Mouse (Mus musculus): ENCODE data around the gene Dnaja2. TPM values are rescaled to one million over a fixed set of nuclear protein-coding genes. Genes with fewer than 3 reads are reported as not detected.

Dnaja2 gene
- total and polyA plus RNA-seq, 3 experiments = 150 to 471 (median 227) TPM

- DNase-seq (ENCODE audit: extremely low read depth) = peak; percentile 42
- H3K4me1 ChIP-seq (ENCODE audit: control insufficient read depth in 1 of 2, insufficient read depth in 2 of 2) = peaks cover 0 to 19% of the 10 kb centered on the region in 2 experiments; a peak in 2 of 4 replicates
- no peaks in the 10 kb centered on the region for H3K9me3 ChIP-seq (replicated peaks; ENCODE audit: low read length)
- H3K79me2 ChIP-seq (replicated peaks; ENCODE audit: control insufficient read depth, extremely low read depth, insufficient read depth, poor library complexity, severe bottlenecking) = no peaks in the 10 kb centered on the region
- no peak overlapping the region for H3K4me3 ChIP-seq (replicated peaks in 1 of 3; ENCODE audit: low read depth in 2 of 3, low read length in 2 of 3, poor library complexity in 1 of 3)
- no peaks in the 10 kb centered on the region for H3K36me3 ChIP-seq (replicated peaks in 1 of 2; ENCODE audit: control insufficient read depth in 1 of 2, insufficient read depth in 1 of 2, low read length in 1 of 2)
- H3K27ac ChIP-seq (ENCODE audit: insufficient read depth, low read depth) = no peak overlapping the region
- H3K4me2 ChIP-seq (ENCODE audit: insufficient read depth, low read depth, poor library complexity, severe bottlenecking) = peak overlapping the region; percentile 31
- in situ Hi-C loops (cut with MboI; ENCODE audit: low pct_ligation_motif_present, low pct_unique_long_range_greater_than_20kb, low sequenced_read_pairs) (no loop called here), dilution Hi-C loops (cut with MboI; ENCODE audit: extremely low pct_ligation_motif_present, extremely low pct_unique_long_range_greater_than_20kb, low sequenced_read_pairs) (no loop called here)
- no peaks in the 10 kb centered on the region for H3K27me3 ChIP-seq (replicated peaks)
- H3K9ac ChIP-seq (ENCODE audit: insufficient read depth, low read depth) = peak overlapping the region; percentile 44; the same call in 1 of the 2 replicates
- TF ChIP-seq MYC (IDR thresholded peaks at IDR 0.05; ENCODE audit: low read depth, low read length) = peak; percentile 47; the same call in 1 of the 2 replicates
- TF ChIP-seq MAZ (IDR thresholded peaks at IDR 0.05; ENCODE audit: low read depth, low read length) = no peak
- no peak for TF ChIP-seq CHD1 (IDR thresholded peaks at IDR 0.05; ENCODE audit: low read depth, low read length)
- 0 out of 2 replicates have a peak, but pooled peaks have one; percentile 16 for TF ChIP-seq ELF1 (IDR thresholded peaks at IDR 0.05; ENCODE audit: low read depth, low read length)
- TF ChIP-seq MAFK (IDR thresholded peaks at IDR 0.05; ENCODE audit: insufficient replicate concordance, low read length) = no peak
- TF ChIP-seq JUND (conservative IDR thresholded peaks at IDR 0.05; ENCODE audit: low read depth, low read length) = peak; percentile 51; the same call in 1 of the 2 replicates
- TF ChIP-seq TBP (conservative IDR thresholded peaks at IDR 0.05; ENCODE audit: low read depth, low read length) = 0 out of 2 replicates have a peak, but pooled peaks have one; percentile 40
Observed at GRCm38 (mm10) chr8:85570466-85570865, 15.3 kb upstream of the Dnaja2 start.

DNA sequence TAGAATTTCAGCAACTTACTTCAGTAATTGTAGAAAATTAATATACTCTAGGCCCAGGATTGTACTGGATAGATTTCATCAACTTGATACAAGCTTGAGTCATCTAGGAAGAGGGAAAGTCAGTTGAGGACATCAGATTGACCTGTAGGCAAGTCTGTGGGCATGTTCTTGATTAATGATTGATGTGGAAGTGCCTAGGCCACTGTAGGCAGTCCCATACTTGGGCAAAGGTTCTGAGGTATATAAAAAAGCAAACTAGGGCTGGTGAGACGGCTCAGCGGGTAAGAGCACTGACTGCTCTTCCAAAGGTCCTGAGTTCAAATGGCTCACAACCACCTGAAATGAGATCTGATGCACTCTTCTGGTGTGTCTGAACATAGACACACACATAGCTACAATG is 12.7 kb upstream of the Dnaja2 start:
- no peak for DNase-seq (ENCODE audit: extremely low read depth)
- TF ChIP-seq ETS1 (conservative IDR thresholded peaks at IDR 0.05; ENCODE audit: low read depth, low read length) (no peak), CTCF (conservative IDR thresholded peaks at IDR 0.05 in 1 of 2, IDR thresholded peaks at IDR 0.05 in 1 of 2; ENCODE audit: low read depth in 2 of 2, low read length in 2 of 2) (no peak), USF2 (conservative IDR thresholded peaks at IDR 0.05; ENCODE audit: low read depth, low read length) (no peak), UBTF (IDR thresholded peaks at IDR 0.05; ENCODE audit: low read depth, low read length) (no peak), TCF12 (IDR thresholded peaks at IDR 0.05; ENCODE audit: low read depth, low read length) (no peak), MYC (IDR thresholded peaks at IDR 0.05; ENCODE audit: low read depth, low read length) (no peak), ZKSCAN1 (IDR thresholded peaks at IDR 0.05; ENCODE audit: borderline replicate concordance, low read depth, low read length) (no peak), EP300 (IDR thresholded peaks at IDR 0.05; ENCODE audit: low read length) (no peak)
- dilution Hi-C loops (cut with MboI; ENCODE audit: extremely low pct_ligation_motif_present, extremely low pct_unique_long_range_greater_than_20kb, low sequenced_read_pairs) (no loop called here), in situ Hi-C loops (cut with MboI; ENCODE audit: low pct_ligation_motif_present, low pct_unique_long_range_greater_than_20kb, low sequenced_read_pairs) (no loop called here)
- Histone ChIP-seq H3K4me3 (replicated peaks in 1 of 3; ENCODE audit: low read depth in 2 of 3, low read length in 2 of 3, poor library complexity in 1 of 3) (no peak overlapping the region), H3K36me3 (replicated peaks in 1 of 2; ENCODE audit: control insufficient read depth in 1 of 2, insufficient read depth in 1 of 2, low read length in 1 of 2) (peaks cover 0 to 4% of the 10 kb centered on the region in 2 experiments), H3K4me2 (ENCODE audit: insufficient read depth, low read depth, poor library complexity, severe bottlenecking) (no peak overlapping the region), H3K4me1 (ENCODE audit: control insufficient read depth in 1 of 2, insufficient read depth in 2 of 2) (peaks cover 0 to 19% of the 10 kb centered on the region in 2 experiments; a peak in 2 of 4 replicates), H3K79me2 (replicated peaks; ENCODE audit: control insufficient read depth, extremely low read depth, insufficient read depth, poor library complexity, severe bottlenecking) (no peaks in the 10 kb centered on the region), H3K27me3 (replicated peaks) (no peaks in the 10 kb centered on the region), H3K9ac (ENCODE audit: insufficient read depth, low read depth) (no peak overlapping the region), H3K27ac (ENCODE audit: insufficient read depth, low read depth) (no peak overlapping the region), H3K9me3 (replicated peaks; ENCODE audit: low read length) (no peaks in the 10 kb centered on the region)
